Mouse (Mus musculus): ENCODE results near the gene B3gat1. TPM values are rescaled to one million over a fixed set of nuclear protein-coding genes. Genes with fewer than 3 reads are reported as not detected.
A peak's percentile ranks its signal among the peaks of the same experiment; 100 is the strongest.

Gene B3gat1
- total RNA-seq, 2 experiments from 2014 or later = 244 to 250 TPM

- no peak for DNase-seq
Observed at GRCm38 (mm10) chr9:26776122-26776902, 42.8 kb downstream of the B3gat1 start.

GRCm38 (mm10) chr9:26778421-26778820 is 44.9 kb downstream of the B3gat1 start:
- no peak for DNase-seq

GRCm38 (mm10) chr9:26783414-26783975 is 50.0 kb downstream of the B3gat1 start:
- DNase-seq = peak in 1 of 2 experiments; percentile 44

- no peak for DNase-seq
Observed at GRCm38 (mm10) chr9:26792829-26793228, 59.3 kb downstream of the B3gat1 start.

GRCm38 (mm10) chr9:26798205-26798604 is 64.7 kb downstream of the B3gat1 start:
- DNase-seq = no peak

GRCm38 (mm10) chr9:26798731-26799130 is 65.2 kb downstream of the B3gat1 start:
- no peak for DNase-seq

GRCm38 (mm10) chr9:26800357-26800756 is 66.8 kb downstream of the B3gat1 start:
- no peak for DNase-seq

GRCm38 (mm10) chr9:26804321-26804720 is 70.8 kb downstream of the B3gat1 start:
- DNase-seq = no peak

- DNase-seq = peak; percentile 74 to 82
Observed at GRCm38 (mm10) chr9:26805935-26806666, 72.6 kb downstream of the B3gat1 start, which contains the start of gene Glb1l2. Gene Glb1l2, minus strand, starts transcription at chr9:26806468.

- no peak for DNase-seq
Observed at GRCm38 (mm10) chr9:26808735-26809134, 75.2 kb downstream of the B3gat1 start.

Other genes starting within 250 kb of the B3gat1 start
- under 1 TPM; 0.40 to 0.63 TPM for gene Glb1l2, start 72.7 kb downstream of the B3gat1 start, total RNA-seq (2021)
- not detected for gene Glb1l3, start 127.2 kb downstream of the B3gat1 start, total RNA-seq (2021)
- not detected for gene Gm1110, start 189.4 kb downstream of the B3gat1 start, total RNA-seq (2021)